Mouse (Mus musculus) embryo, embryonic 11 days (tissue): Measurements from ENCODE around the gene Sin3a.

Source experiments
- DNase-seq: peaks from one replicate; pipeline ENCODE4 v3.0.0-alpha.2; 2015

The Sin3a gene

GRCm38 (mm10) chr9:57137777-57138176 lies 65.9 kb downstream of the Sin3a start:
- DNase-seq, result no peak

DNA sequence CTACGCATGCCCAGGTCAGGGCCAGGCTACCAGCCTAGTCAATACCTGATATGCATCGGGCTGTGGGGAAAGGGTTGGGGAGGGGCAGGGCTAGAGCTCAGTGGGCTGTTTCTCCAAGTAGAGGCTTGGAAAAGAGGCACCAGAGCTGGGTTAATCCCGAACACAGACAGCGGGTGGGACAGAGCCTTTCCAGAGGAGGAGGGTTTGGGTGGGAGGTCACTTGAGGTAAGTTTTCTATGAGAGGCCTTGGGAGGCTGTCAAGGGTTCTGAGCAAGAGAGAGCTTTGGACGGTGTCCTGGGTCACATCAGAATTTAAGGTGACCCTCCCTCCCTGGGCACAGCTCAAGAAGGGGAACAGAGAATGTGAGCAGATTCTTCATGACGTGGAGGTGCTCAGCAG lies 66.7 kb downstream of the Sin3a start:
- DNase-seq, result no peak

GRCm38 (mm10) chr9:57139110-57139509 lies 67.3 kb downstream of the Sin3a start:
- no peak for DNase-seq

GRCm38 (mm10) chr9:57139571-57139970 lies 67.7 kb downstream of the Sin3a start:
- DNase-seq, result no peak

DNA sequence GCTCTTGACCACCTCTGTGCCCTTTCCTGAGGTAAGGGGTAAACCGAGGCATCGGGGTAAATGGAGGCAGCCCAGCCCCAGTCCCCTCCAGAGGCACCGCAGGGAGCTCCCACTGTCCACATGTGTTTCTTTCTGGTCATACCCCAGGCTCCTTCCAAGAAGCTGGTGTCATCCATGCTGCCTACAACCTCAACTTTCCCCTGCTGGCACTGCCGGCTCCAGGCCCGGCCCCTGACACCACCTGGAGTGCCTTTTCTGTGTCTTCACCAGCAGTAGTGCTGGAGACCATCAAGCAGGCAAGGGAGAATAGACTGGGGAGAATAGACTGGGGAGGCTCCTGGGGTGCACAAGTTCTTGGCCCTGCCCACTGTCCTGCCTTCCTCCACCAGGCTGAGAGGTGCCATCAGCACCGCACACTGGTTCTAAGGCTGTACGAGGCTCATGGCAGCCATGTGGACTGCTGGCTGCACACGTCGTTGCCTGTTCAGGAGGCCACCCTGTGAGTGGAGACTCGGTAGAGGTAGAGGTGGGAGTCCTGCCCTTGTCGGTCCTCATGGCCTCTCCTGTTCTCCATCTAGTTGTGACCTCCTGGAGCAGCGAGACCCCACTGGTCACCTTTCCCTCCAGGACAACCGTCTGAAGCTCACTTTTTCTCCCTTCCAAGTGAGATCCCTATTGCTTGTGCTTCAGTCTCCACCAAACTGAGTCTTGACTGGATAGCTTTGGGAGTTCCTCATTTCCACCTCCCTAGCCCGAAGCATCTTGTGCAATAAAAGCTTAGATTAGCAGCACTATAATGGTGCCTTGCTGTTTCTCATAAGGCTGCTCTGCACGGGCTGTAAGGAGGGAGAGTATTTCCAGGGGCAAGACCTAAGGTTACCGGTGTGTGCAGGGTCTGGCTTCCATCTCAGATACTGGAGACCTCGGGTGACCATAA lies 69.8 kb downstream of the Sin3a start:
- DNase-seq, result no peak

DNA sequence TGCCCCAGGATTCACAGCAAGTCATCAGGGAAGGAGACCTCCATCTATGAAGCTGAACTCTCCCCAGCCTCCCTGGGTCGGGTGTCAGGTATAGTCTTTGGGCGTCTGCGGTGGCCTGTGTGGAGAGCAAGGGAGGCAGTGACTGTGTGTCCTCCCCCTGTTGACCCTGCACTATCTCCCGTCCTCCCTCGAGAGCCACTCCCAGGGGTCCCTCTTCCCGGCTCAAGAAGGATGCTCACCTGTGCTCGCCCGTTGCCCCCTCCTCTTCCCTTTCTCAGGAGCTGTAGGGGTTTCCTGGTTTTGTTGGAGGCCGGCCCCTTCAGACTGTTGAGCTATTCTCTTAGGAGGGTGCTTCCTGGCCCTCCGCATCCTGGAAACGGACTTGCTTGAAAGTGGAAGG lies 71.4 kb downstream of the Sin3a start:
- no peak for DNase-seq

GRCm38 (mm10) chr9:57144830-57145229 lies 73.0 kb downstream of the Sin3a start:
- no peak for DNase-seq

- no peak for DNase-seq
These were observed 74.7 kb downstream of the Sin3a start for GRCm38 (mm10) chr9:57146451-57147066.

DNA sequence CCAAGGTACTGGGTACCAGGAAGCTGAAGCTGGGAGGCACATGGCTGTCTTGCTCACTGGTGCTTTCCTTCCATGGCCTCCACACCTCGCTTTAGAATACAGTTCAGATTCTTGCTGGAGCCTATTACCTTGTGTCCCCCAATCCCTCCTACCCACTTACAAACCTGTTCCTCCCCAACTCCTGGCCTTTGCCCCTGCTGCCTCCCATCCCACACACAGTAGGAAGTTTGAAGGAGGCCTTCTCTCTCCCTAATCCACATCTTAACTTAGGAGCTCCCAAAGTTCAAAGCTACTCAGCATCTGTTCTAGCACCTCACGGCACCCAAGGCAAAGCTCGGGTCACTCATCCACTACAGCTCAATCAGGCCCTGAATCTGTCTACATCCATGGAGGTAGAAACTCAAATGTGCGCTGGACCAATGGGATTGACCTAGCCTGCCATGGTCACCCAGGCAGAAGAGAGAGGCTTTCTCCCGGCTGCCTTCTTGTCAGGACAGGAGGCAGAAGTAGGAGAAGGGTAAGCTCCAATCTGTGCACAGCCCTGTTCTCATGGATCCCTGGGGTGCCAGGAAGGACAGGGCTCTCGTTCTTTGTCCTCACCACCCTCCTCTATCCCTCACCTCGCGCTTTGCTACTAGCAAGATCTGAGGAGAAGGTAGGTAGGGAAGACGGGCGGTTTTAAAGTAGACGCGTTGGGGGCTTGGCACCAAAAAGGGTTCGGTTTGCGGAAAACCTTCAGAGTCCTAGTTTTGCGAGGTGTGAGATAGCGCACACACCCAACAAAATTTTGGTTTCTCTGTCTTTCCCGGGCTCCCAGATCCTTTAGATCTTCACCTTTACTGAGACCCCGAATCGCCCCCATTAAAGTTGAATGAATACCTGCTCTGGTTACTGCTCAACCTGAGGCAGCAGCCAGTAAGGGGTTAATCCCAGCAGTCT lies 75.6 kb downstream of the Sin3a start:
- peak; percentile 27 for DNase-seq

GRCm38 (mm10) chr9:57148144-57148878 lies 76.5 kb downstream of the Sin3a start, which contains the start of gene Neil1:
Gene Neil1, minus strand, starts transcription at chr9:57148305.
- peak; percentile 92 for DNase-seq

DNA sequence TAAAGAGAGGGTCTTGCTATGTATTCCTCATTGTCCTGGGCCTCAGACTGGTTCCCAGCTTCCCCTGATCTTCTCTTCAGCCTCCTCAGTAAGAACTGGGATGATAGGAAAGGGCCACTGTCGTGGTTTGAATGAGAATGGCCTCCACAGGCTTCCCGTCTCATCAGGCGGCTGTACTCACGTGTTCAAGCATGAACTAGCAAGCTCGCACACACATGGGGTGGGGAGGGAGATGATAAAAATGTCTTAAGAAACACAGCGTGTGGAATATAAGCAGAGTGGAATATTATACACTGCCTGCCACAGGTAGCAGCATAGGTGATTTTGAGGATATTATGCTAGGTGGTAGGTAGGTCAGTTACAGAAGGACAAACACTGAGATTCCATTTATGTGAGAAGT lies 77.2 kb downstream of the Sin3a start:
- no peak for DNase-seq

GRCm38 (mm10) chr9:57150192-57150591 lies 78.4 kb downstream of the Sin3a start:
- DNase-seq, result no peak

DNA sequence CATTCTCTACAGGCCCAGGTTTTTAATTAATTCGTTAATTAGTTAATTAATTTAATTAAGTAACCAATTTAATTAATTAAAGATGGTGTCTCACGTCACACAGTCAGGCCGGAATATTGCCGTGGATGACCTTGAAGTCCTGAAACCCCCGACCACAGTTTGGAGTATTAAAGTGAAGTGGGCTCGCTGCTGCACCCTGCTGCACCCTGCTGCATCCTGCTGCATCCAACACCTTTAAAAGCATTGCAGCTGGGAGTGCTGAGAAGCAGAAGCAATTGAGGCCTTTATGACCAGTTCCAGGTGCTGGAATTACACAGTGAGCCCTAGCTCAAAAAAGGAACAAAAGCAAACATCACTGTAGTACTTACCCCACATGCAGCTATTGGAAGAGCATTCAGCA lies 80.5 kb downstream of the Sin3a start:
- DNase-seq, result peak; percentile 22

DNA sequence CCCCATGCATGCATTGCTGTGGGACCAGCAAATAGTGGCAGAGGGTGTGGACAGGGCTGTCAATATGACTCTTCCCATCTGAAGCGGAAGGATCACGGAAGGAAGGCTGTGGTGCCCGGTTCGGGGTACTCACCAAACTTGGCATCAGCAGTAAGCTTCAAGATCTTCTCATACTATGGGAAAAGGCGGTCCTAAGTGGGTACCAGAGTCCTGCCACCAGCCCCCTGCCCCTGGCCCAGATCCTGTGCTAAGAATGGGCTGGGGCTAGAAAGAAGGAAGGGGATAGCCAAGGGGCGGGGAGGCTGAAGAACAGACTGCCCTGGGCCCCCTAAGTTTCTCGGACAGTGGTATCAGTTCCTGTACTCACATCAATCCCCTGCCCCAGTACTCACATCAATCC lies 84.5 kb downstream of the Sin3a start:
- DNase-seq, result no peak

GRCm38 (mm10) chr9:57156823-57157222 lies 85.0 kb downstream of the Sin3a start:
- DNase-seq, result no peak

DNA sequence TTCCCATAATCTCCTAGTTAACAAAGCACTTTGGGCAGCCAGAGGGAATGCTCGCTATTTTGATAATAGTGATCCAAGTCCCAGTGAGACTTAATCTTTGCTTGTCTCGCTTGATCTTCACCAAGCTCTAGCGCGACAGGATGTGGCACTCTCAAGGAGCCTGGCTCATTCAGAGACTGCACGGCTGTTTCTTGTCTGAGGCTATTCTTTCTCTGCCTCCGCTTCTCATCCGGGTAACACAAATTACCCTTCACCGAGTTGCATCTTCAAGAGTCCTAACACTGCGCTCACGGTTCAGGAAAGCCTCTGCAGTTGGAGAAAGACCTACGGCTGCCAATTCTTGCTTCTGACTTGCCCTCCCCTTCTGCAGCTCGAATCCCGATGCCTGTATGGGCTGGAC lies 85.7 kb downstream of the Sin3a start:
- no peak for DNase-seq

GRCm38 (mm10) chr9:57158013-57158470 lies 86.2 kb downstream of the Sin3a start, which contains the start of gene Commd4:
Gene Commd4, minus strand, starts transcription at chr9:57158331.
- peak; percentile 95 for DNase-seq

GRCm38 (mm10) chr9:57158506-57158905 lies 86.7 kb downstream of the Sin3a start:
- DNase-seq, result no peak

DNA sequence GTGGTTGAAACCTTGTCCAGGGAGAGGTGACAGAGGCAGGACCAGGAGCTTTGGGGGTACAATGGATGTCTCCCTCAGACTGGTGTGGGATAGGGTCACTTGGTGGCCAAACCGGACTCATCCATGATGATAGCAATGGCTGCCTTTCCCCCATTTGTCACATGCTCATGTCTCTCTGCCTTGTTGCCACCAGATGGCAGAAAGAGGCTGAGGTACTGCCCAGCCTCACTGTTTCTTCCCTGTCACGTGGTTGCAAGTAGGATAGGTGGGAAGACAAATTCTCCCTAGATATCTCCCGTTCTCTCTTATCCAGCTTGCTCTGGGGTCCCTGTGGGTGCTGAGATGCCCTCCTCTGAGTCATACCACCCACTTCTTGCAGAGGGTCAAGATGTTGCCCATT lies 90.7 kb downstream of the Sin3a start:
- DNase-seq, result peak; percentile 33

DNA sequence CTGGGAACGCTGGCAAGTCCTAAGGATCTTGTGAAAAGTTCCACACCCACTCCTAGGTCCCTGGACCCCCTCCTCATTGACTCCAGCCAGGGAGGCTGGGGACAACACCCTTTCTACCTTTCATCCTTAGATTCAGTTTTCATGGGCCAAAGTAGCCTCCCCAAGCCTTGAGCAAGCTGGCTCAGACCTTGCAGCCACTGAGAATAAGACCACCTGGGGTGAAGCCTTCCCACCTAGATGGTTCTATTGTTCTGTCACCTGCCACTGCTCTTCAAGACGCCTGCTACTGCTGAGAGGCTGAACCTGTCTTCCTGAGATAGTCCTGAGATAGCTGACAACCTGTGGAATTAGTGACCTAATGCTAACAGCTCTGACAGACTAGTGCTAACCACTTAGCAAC lies 91.3 kb downstream of the Sin3a start:
- no peak for DNase-seq

GRCm38 (mm10) chr9:57166173-57166572 lies 94.3 kb downstream of the Sin3a start:
- no peak for DNase-seq

DNA sequence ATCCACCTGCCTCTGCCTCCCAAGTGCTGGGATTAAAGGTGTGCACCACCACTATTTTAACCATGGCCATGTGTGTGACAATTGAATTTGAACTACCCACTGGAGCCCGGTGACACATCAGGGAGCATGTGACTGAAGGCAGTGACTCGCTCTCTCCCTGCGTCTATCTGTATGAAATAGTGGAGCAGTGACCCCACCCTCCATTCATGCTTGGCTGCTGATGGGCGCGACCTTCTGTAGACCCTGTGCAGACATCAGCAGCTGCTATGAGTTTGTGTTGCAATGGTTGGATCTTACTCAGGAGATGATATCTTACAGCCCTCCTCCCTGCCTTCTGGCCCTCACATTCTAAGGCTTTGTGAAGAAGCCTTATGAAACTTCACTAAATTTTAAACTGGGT lies 96.6 kb downstream of the Sin3a start:
- DNase-seq, result no peak
